Mouse (Mus musculus) layer of hippocampus, adult 9-10 months (tissue): ENCODE data around the gene Ephb4.
A peak's percentile ranks its signal among the peaks of the same experiment; 100 is the strongest.

Experiments used
- DNase-seq: peaks from one replicate; pipeline ENCODE4 v3.0.0; 2022; ENCODE audit warnings: low spot score

Ephb4 gene

GRCm38 (mm10) chr5:137349384-137350204, at the start of gene Ephb4:
Gene Ephb4, plus strand, starts transcription at chr5:137350109.
- DNase-seq: no peak

GRCm38 (mm10) chr5:137301253-137301652, 48.7 kb upstream of the Ephb4 start:
- DNase-seq: no peak

GRCm38 (mm10) chr5:137303609-137304008, 46.3 kb upstream of the Ephb4 start:
- DNase-seq: no peak

GRCm38 (mm10) chr5:137304165-137304564, 45.7 kb upstream of the Ephb4 start:
- no peak for DNase-seq

- no peak for DNase-seq
Measured at GRCm38 (mm10) chr5:137304816-137305215, 45.1 kb upstream of the Ephb4 start.

GRCm38 (mm10) chr5:137305822-137306221, 44.1 kb upstream of the Ephb4 start:
- no peak for DNase-seq

GRCm38 (mm10) chr5:137306439-137307005, 43.4 kb upstream of the Ephb4 start:
- no peak for DNase-seq

- no peak for DNase-seq
Measured at GRCm38 (mm10) chr5:137307071-137307912, 42.6 kb upstream of the Ephb4 start, which contains the start of gene Srrt. Gene Srrt, minus strand, starts transcription at chr5:137307674.

- DNase-seq: no peak
Measured at GRCm38 (mm10) chr5:137308356-137308755, 41.6 kb upstream of the Ephb4 start.

- no peak for DNase-seq
Measured at GRCm38 (mm10) chr5:137313466-137314192, 36.3 kb upstream of the Ephb4 start.

GRCm38 (mm10) chr5:137314193-137315083, 35.5 kb upstream of the Ephb4 start, which contains the start of gene Trip6:
Gene Trip6, minus strand, starts transcription at chr5:137314404.
- DNase-seq: no peak

- no peak for DNase-seq
Measured at GRCm38 (mm10) chr5:137315084-137315903, 34.6 kb upstream of the Ephb4 start.

GRCm38 (mm10) chr5:137317361-137317760, 32.5 kb upstream of the Ephb4 start:
- DNase-seq: no peak

GRCm38 (mm10) chr5:137318570-137318969, 31.3 kb upstream of the Ephb4 start:
- no peak for DNase-seq

- no peak for DNase-seq
Measured at GRCm38 (mm10) chr5:137320996-137321395, 28.9 kb upstream of the Ephb4 start.

- DNase-seq: no peak
Measured at GRCm38 (mm10) chr5:137330910-137331309, 19.0 kb upstream of the Ephb4 start.

GRCm38 (mm10) chr5:137332857-137333511, 16.9 kb upstream of the Ephb4 start:
- no peak for DNase-seq

GRCm38 (mm10) chr5:137333512-137334174, 16.3 kb upstream of the Ephb4 start, which contains the start of gene Slc12a9:
Gene Slc12a9, minus strand, starts transcription at chr5:137333597.
- peak; percentile 89 for DNase-seq

GRCm38 (mm10) chr5:137334317-137334716, 15.6 kb upstream of the Ephb4 start:
- DNase-seq: no peak
